Mouse (Mus musculus) heart, embryonic 16.5 days (tissue): Measurements from ENCODE around the gene Mttp. TPM values are rescaled to one million over a fixed set of nuclear protein-coding genes. Genes with fewer than 3 reads are reported as not detected.
A peak's percentile ranks its signal among the peaks of the same experiment; 100 is the strongest.

Experiments used
- ATAC-seq: fragments of 200-750 bp; cut with Nextera tagmentation; replicated peaks from 2 replicates; pipeline ENCODE4 v1.8.0; 2017; ENCODE audit warnings: moderate number of reproducible peaks; ENCODE audit not compliant: insufficient read depth, low FRiP score; ENCODE audit errors: extremely low read depth
- H3K27ac ChIP-seq: fragments of 300-500 bp; sonication (generic); 2 replicates; pipeline ENCODE4 v1.5.1; 2014; ENCODE audit warnings: mild to moderate bottlenecking, low read length, control low read depth, moderate library complexity
- H3K27me3 ChIP-seq: fragments of 300-500 bp; sonication (generic); 2 replicates; pipeline ENCODE4 v1.6.1; 2014; ENCODE audit warnings: low read length, mixed read lengths; ENCODE audit not compliant: control insufficient read depth, insufficient read depth
- H3K36me3 ChIP-seq: fragments of 300-500 bp; sonication (generic); 2 replicates; pipeline ENCODE4 v1.6.1; 2014; ENCODE audit not compliant: control insufficient read depth, insufficient read depth
- H3K4me1 ChIP-seq: fragments of 300-500 bp; sonication (generic); 2 replicates; pipeline ENCODE4 v1.6.1; 2014; ENCODE audit warnings: low read length, mixed read lengths; ENCODE audit not compliant: control insufficient read depth, insufficient read depth
- H3K4me2 ChIP-seq: fragments of 300-500 bp; sonication (generic); 2 replicates; pipeline ENCODE4 v1.6.1; 2014; ENCODE audit warnings: low read depth, mild to moderate bottlenecking, control low read depth, low read length
- H3K4me3 ChIP-seq: fragments of 300-500 bp; sonication (generic); 2 replicates; pipeline ENCODE4 v1.5.1; 2014; ENCODE audit warnings: mild to moderate bottlenecking, control low read depth, low read length
- H3K9ac ChIP-seq: fragments of 300-500 bp; sonication (generic); 2 replicates; pipeline ENCODE4 v1.6.1; 2014; ENCODE audit warnings: low read length, control low read depth
- H3K9me3 ChIP-seq: fragments of 300-500 bp; sonication (generic); replicated peaks from 2 replicates; pipeline ENCODE4 v1.6.1; 2016; ENCODE audit warnings: low read length; ENCODE audit not compliant: control insufficient read depth
- WGBS: fragments of 180-500 bp; shearing (Covaris S2); extraction: QIAGEN DNeasy Blood & Tissue Kit; methylation state at CpG from one replicate; pipeline ENCODE4 v1.1.7; 2014; 5-methylcytosine and 5-hydroxymethylcytosine counted together
- polyA plus RNA-seq: library from polyadenylated mRNA; unstranded; fragments of >200 nt; fragmentation: Nextera tagmentation; extraction: Ambion mirVana; gene quantifications from 2 replicates; pipeline ENCODE4 v1.2.1, GENCODE M21; 2015

Mttp gene
- 6.5 and 7.9 TPM in 2 replicates for polyA plus RNA-seq

DNA sequence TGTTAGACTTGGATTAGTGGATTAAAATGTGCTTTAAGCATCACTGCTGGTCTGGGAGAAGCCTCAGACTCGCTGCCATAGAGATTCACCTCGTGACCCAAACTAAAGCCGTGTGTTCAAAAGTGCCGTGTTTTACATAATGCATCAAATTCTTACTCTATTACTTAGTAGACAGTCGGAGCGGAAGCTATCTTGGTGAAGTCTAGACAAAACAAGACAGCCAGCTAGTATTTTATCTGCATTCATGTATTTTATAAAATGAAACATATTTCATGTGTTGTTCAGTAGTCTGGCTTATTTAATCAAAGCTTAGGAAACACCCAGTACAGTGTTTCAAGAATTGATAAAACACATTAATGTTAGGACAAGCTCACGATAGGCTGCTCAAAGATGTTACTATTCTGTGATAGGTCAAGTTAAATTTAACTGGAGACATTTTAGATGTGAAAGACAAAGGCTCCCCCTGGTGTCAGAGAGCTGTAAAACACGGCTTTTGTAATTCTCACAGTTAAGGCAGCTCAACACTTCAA is at the start of gene Mttp:
TSS of gene Mttp (minus strand) at position 327 of the 530 bp plus-strand sequence.
- Histone ChIP-seq H3K27me3 (no peaks in the 10 kb centered on the region), H3K4me2 (peak within 1 kb of the TSS; percentile 87), H3K36me3 (peaks cover 9% of the 10 kb centered on the region), H3K9me3 (no peaks in the 10 kb centered on the region), H3K9ac (peak within 1 kb of the TSS; percentile 91), H3K4me1 (peaks cover 4% of the 10 kb centered on the region), H3K4me3 (peak within 1 kb of the TSS; percentile 81), H3K27ac (peak within 1 kb of the TSS; percentile 100)
- no peak for ATAC-seq
- WGBS = 2% methylated on average over 8 of the region's 8 CpGs

DNA sequence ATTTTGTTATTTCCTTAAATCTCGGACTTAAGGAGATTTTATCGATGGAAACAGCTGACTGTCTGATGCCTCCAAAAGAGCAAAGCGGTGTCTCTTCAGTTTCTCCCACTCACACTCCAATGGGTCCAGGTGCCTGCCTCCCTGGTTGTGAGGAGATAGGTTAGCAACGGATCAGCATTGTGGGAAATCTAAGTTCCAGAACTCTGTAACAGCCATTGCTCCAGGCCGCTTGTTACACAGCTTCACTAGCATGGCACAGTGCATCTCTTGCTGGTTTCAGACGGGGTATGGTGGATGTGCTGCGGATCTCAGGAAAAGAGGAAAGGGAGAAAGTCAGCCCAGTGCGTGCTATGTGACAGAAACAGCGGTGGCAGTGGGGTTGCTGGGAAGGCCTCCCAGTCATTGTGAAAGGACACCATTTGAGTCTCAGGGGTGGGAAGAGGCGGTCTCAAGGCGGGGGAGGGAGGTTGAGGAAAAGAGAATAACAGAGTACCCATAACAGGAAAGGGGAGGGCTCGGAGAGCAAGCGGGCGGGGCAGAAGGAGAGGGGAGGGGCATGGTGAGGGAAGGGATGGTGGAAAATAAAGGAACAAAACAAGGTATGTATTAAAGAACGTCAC is 49.0 kb upstream of the Mttp start, which contains the start of gene 4930579F01Rik:
TSS of gene 4930579F01Rik (minus strand) at position 143 of the 620 bp plus-strand sequence.
- Histone ChIP-seq H3K4me1 (no peaks in the 10 kb centered on the region), H3K4me3 (no peak within 1 kb of the TSS), H3K27me3 (no peaks in the 10 kb centered on the region), H3K4me2 (no peak within 1 kb of the TSS), H3K9me3 (no peaks in the 10 kb centered on the region), H3K36me3 (no peaks in the 10 kb centered on the region), H3K27ac (no peak within 1 kb of the TSS), H3K9ac (no peak within 1 kb of the TSS)
- WGBS = 75% methylated on average over 15 of the region's 15 CpGs
- no peak for ATAC-seq

DNA sequence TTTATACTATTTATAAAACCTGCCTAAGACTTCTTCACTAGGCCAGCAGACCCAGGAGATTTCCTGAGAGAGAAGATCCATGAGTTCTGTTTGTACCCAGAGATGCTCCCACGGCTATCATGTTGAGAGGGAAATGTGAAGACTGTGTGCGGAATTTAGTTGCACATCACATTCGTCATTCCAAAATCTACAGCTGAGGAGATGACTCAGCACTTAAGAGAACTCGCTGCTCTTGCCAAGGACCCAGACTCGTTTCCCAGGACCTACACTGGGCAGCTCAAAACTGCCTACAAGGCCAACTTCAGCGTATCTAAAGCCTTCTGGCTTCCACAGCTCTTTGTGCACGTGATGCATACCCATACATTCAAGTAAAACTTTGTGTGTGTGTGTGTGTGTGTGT is 47.5 kb upstream of the Mttp start:
- Histone ChIP-seq H3K9ac (no peak overlapping the region), H3K27me3 (no peaks in the 10 kb centered on the region), H3K9me3 (no peaks in the 10 kb centered on the region), H3K4me3 (no peak overlapping the region), H3K4me1 (no peaks in the 10 kb centered on the region), H3K27ac (no peak overlapping the region), H3K4me2 (no peak overlapping the region), H3K36me3 (no peaks in the 10 kb centered on the region)
- no peak for ATAC-seq
- 65% methylated on average over 7 of the region's 7 CpGs for WGBS

DNA sequence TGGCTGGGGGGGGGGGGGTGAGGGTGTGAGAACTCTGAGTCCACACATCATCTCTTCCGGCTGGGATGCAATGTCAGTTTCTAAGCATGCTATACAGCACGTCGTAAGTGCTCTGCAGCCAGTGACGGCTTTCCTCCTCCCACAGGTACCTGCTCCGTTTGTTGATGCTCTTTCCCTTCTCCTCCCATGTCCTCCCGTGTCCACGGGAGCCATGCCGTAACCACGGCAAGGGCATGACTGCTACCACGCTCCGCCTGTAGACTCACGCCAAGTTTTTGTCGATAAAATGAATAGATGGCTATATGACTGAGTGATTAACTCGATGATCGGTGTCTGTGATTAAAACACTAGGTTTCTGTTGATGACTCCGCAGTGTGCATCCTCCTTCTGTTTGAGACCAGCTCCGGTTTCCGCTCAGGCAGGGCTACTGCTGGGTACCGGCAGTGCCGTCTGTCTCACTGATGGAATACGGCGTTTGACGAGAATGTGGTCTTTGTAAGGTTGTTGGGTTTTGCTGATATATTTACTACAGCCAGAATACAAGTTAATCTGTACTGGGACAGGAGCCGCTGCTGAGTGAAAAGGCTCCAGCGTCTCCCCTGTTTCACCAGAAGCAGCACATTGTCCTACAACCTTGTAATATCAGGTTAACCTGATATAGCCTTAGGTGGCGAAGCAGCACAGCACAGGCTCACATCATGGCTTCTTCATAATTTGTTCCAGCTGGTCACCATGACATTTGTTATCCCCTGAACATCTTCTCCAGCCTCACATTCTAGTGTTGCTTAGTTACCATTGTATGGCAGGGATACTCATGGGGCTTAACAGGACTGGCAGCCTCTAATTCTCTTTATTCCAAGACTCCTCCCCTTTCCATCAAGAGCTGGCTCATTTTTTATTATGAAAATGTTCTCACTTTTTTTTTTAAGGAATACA is 41.5 kb upstream of the Mttp start:
- no peaks in the 10 kb centered on the region for H3K9me3 ChIP-seq
- no peak overlapping the region for H3K4me3 ChIP-seq
- H3K9ac ChIP-seq = no peak overlapping the region
- no peaks in the 10 kb centered on the region for H3K36me3 ChIP-seq
- H3K27ac ChIP-seq = no peak overlapping the region
- H3K4me2 ChIP-seq = no peak overlapping the region
- WGBS = 91% methylated on average over 26 of the region's 26 CpGs
- no peak for ATAC-seq
- H3K27me3 ChIP-seq = no peaks in the 10 kb centered on the region
- H3K4me1 ChIP-seq = no peaks in the 10 kb centered on the region

DNA sequence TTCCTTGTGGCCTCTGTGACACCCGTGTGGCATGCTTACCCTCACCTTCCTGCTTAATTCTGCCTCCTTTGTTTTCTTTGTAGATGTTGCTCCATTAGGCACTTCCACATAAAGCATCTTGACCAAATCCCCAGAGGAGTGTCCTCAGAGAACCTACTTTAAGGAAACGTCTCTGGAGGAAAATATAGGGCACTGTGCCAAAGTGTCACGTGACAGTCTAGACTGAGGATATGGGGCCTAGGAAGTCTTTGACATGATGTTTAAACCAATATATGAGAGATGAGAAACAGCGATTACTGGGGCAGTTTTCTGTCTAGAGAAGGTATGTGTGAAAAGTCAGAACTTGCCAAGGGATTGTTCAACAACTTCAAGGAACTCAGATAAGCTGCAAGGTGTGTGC is 40.5 kb upstream of the Mttp start:
- Histone ChIP-seq H3K9me3 (no peaks in the 10 kb centered on the region), H3K27ac (no peak overlapping the region), H3K4me1 (no peaks in the 10 kb centered on the region), H3K27me3 (no peaks in the 10 kb centered on the region), H3K4me3 (no peak overlapping the region), H3K36me3 (no peaks in the 10 kb centered on the region), H3K9ac (no peak overlapping the region), H3K4me2 (no peak overlapping the region)
- ATAC-seq = no peak
- 46% methylated on average over 4 of the region's 4 CpGs for WGBS

DNA sequence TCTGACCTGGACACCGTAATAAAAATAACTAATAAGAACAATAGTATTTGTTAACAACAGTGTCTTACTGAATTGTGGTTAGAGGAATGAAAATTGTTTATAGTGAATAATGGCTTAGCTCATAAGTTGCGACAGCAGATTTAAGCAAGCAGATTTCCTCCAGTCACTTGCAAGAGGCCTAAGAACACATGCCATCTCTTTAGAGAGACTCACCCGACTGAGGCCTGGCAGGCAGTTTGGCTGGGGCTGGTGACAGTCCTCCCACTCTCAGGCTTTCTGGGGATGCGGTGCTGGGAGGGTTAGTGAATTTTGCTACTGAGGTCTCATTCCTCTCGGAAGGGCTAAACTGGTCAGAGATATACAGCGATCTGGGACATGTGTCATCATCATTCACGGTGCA is 38.6 kb upstream of the Mttp start:
- H3K27ac ChIP-seq = no peak overlapping the region
- H3K27me3 ChIP-seq = no peaks in the 10 kb centered on the region
- no peak for ATAC-seq
- H3K4me2 ChIP-seq = no peak overlapping the region
- no peaks in the 10 kb centered on the region for H3K36me3 ChIP-seq
- H3K4me3 ChIP-seq = no peak overlapping the region
- no peak overlapping the region for H3K9ac ChIP-seq
- H3K4me1 ChIP-seq = no peaks in the 10 kb centered on the region
- H3K9me3 ChIP-seq = no peaks in the 10 kb centered on the region
- 84% methylated on average over 7 of the region's 7 CpGs for WGBS

DNA sequence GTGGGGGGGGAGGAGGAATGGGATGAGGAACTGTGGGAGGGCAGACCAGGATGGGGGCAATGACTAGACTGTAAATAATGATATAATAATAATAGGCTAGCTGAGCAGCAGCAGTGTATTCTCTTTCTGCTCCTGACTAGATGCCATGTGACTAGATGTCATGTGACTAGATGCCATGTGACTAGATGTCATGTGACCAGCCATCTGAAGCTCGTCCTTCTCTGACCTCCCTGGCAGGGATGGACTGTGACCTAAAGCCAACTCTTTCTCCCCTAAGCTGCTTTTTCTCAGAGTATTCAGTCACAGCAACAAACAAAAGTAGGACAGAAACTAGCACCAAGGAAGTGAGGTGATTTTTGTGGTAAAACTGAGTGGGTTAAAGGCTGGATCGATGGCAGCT is 37.3 kb upstream of the Mttp start:
- no peaks in the 10 kb centered on the region for H3K4me1 ChIP-seq
- H3K4me3 ChIP-seq = no peak overlapping the region
- no peak overlapping the region for H3K4me2 ChIP-seq
- H3K9me3 ChIP-seq = no peaks in the 10 kb centered on the region
- no peak overlapping the region for H3K27ac ChIP-seq
- 72% methylated on average over 2 of the region's 2 CpGs for WGBS
- H3K36me3 ChIP-seq = no peaks in the 10 kb centered on the region
- no peak for ATAC-seq
- no peaks in the 10 kb centered on the region for H3K27me3 ChIP-seq
- no peak overlapping the region for H3K9ac ChIP-seq

DNA sequence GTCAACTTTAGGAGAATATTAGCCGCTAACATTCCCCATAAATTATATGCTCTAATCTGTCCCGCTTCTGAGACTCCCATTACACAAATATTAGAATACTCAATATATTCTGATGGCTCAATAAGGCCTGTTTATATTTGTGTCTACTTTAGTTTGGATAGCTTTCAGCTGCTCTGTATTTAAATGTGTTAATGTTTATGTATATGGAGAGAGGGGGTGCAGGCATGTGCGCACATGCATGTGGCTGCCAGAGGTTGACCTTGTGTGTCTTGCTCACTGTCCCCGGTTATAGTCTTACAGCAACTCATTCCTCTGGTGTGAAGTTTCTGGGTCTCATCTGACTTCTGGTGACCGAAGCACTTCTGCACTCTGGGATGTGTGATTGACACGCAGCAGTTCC is 30.8 kb upstream of the Mttp start:
- no peak for ATAC-seq
- Histone ChIP-seq H3K4me1 (no peaks in the 10 kb centered on the region), H3K4me3 (no peak overlapping the region), H3K9ac (no peak overlapping the region), H3K4me2 (no peak overlapping the region), H3K9me3 (no peaks in the 10 kb centered on the region), H3K27me3 (no peaks in the 10 kb centered on the region), H3K27ac (no peak overlapping the region), H3K36me3 (no peaks in the 10 kb centered on the region)
- WGBS = 71% methylated on average over 6 of the region's 6 CpGs

DNA sequence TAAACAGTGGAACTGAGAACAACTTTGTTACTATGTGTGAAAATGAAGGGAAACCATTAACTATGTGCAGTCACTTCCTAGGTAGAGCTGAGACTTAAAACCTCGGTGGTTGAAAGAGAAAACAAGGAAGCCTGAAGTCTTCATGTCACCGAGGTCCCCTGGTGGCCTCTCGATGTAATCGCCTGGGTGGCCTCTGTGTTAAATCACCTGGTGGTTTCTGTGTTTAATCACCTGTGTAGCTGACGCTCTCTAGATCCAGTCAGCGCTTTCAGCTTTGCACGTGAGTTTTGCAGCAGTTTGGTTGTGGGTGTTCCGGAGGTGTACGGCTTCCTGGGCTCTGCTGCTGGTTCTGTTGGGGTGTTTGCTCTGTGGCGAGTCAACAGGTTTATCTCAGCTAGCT is 28.5 kb upstream of the Mttp start:
- H3K4me3 ChIP-seq = no peak overlapping the region
- H3K9me3 ChIP-seq = no peaks in the 10 kb centered on the region
- ATAC-seq = no peak
- 77% methylated on average over 10 of the region's 10 CpGs for WGBS
- no peak overlapping the region for H3K4me2 ChIP-seq
- H3K4me1 ChIP-seq = no peaks in the 10 kb centered on the region
- H3K9ac ChIP-seq = no peak overlapping the region
- no peak overlapping the region for H3K27ac ChIP-seq
- H3K27me3 ChIP-seq = no peaks in the 10 kb centered on the region
- no peaks in the 10 kb centered on the region for H3K36me3 ChIP-seq
